In genomic region chr5:123139722-123140627, GRCm38 (mm10) we compare ENCODE assay signal across 9 mouse cellular contexts. TPM values are rescaled to one million over a fixed set of nuclear protein-coding genes. Genes with fewer than 3 reads are reported as not detected.
DNase-seq lines count a peak whose midpoint lies in the region; ATAC-seq and TF ChIP-seq lines count a peak whose summit lies in the region.
"Had no signal": no experiment of that assay in that cellular context is flagged by ENCODE, and none has a peak within 500 bp of the region (broad histone marks: within the 10 kb centered on the region; RNA-seq: fewer than 3 reads in every experiment).

No protein-coding gene starts in this region.

- under 1% methylated on average over 28 of the region's 28 CpGs for WGBS in forebrain, embryonic 10.5 days
- WGBS in intestine, embryonic 15.5 days: under 1% methylated on average over 28 of the region's 28 CpGs
- under 1% methylated on average over 28 of the region's 28 CpGs for WGBS in midbrain, embryonic 10.5 days

- H3K4me1 ChIP-seq in ES-Bruce4 (ENCODE audit: control insufficient read depth, insufficient read depth, low read length): peaks cover 1% of the 10 kb centered on the region
- peaks cover 73% of the 10 kb centered on the region for H3K4me1 ChIP-seq in forebrain, embryonic 10.5 days
- peaks cover 42% of the 10 kb centered on the region for H3K4me1 ChIP-seq in intestine, embryonic 15.5 days (replicated peaks)
- peaks cover 70% of the 10 kb centered on the region for H3K4me1 ChIP-seq in midbrain, embryonic 10.5 days

- DNase-seq in adrenal gland, adult 18-20 months (ENCODE audit: low spot score in 2 of 2): peak; percentile 35 to 44
- DNase-seq in adrenal gland, postnatal 25 days: no peak
- DNase-seq in forebrain, embryonic 10.5 days (ENCODE audit: extremely low spot score, low spot score): peak; percentile 50
- DNase-seq in midbrain, embryonic 10.5 days (ENCODE audit: low spot score): peak; percentile 47
- no peak for DNase-seq in urinary bladder, adult 2 months (ENCODE audit: low spot score)
- no peak for DNase-seq in spleen, adult 12 weeks (ENCODE audit: low spot score)

- H3K27me3 ChIP-seq in ES-Bruce4 (ENCODE audit: control insufficient read depth, insufficient read depth, low read length, poor library complexity, severe bottlenecking): no peaks in the 10 kb centered on the region
- H3K27me3 ChIP-seq in forebrain, embryonic 10.5 days (ENCODE audit: poor library complexity, severe bottlenecking): no peaks in the 10 kb centered on the region
- no peaks in the 10 kb centered on the region for H3K27me3 ChIP-seq in intestine, embryonic 15.5 days (replicated peaks)
- H3K27me3 ChIP-seq in midbrain, embryonic 10.5 days (ENCODE audit: low read depth, poor library complexity, severe bottlenecking): no peaks in the 10 kb centered on the region

- peak overlapping the region; percentile 93 for H3K4me2 ChIP-seq in intestine, embryonic 15.5 days (replicated peaks)

- no peak for ATAC-seq in intestine, embryonic 15.5 days

- no peak for TF ChIP-seq EP300 in ES-Bruce4 (IDR thresholded peaks at IDR 0.05; ENCODE audit: insufficient read depth, low read depth, low read length)

- H3K9ac ChIP-seq in ES-Bruce4 (ENCODE audit: low read depth, poor library complexity, severe bottlenecking): peak overlapping the region; percentile 95
- peak overlapping the region; percentile 98 for H3K9ac ChIP-seq in intestine, embryonic 15.5 days

- H3K27ac ChIP-seq in ES-Bruce4 (ENCODE audit: insufficient read depth, low read length): peak overlapping the region; percentile 87
- peak overlapping the region; percentile 100 for H3K27ac ChIP-seq in forebrain, embryonic 10.5 days
- H3K27ac ChIP-seq in intestine, embryonic 15.5 days: peak overlapping the region; percentile 100
- peak overlapping the region; percentile 100 for H3K27ac ChIP-seq in midbrain, embryonic 10.5 days (replicated peaks)

- no peak for TF ChIP-seq CTCF in ES-Bruce4 (IDR thresholded peaks at IDR 0.05; ENCODE audit: low read depth, low read length)

- H3K4me3 ChIP-seq in ES-Bruce4 (ENCODE audit: low read depth, low read length): peak overlapping the region; percentile 56
- H3K4me3 ChIP-seq in forebrain, embryonic 10.5 days: peak overlapping the region; percentile 98
- peak overlapping the region; percentile 62 for H3K4me3 ChIP-seq in intestine, embryonic 15.5 days (replicated peaks)
- peak overlapping the region; percentile 99 for H3K4me3 ChIP-seq in midbrain, embryonic 10.5 days

- no peaks in the 10 kb centered on the region for H3K9me3 ChIP-seq in ES-Bruce4 (replicated peaks; ENCODE audit: control insufficient read depth, insufficient read depth, low read length, poor library complexity, severe bottlenecking)
- no peaks in the 10 kb centered on the region for H3K9me3 ChIP-seq in forebrain, embryonic 10.5 days
- no peaks in the 10 kb centered on the region for H3K9me3 ChIP-seq in intestine, embryonic 15.5 days
- H3K9me3 ChIP-seq in midbrain, embryonic 10.5 days (replicated peaks): no peaks in the 10 kb centered on the region

- H3K36me3 ChIP-seq in ES-Bruce4 (ENCODE audit: control insufficient read depth, insufficient read depth, low read length, poor library complexity, severe bottlenecking): no peaks in the 10 kb centered on the region
- H3K36me3 ChIP-seq in forebrain, embryonic 10.5 days (replicated peaks): peaks cover 30% of the 10 kb centered on the region
- no peaks in the 10 kb centered on the region for H3K36me3 ChIP-seq in intestine, embryonic 15.5 days
- H3K36me3 ChIP-seq in midbrain, embryonic 10.5 days: peaks cover 32% of the 10 kb centered on the region

- no peak for TF ChIP-seq POLR2A in ES-Bruce4 (IDR thresholded peaks at IDR 0.05; ENCODE audit: insufficient read depth, low read length)

RNA-seq across cellular contexts. Expression of gene Setd1b, which starts 2.0 kb away (rescaled TPM):
- total RNA-seq in adrenal gland, adult 18-20 months (2021): 10 to 100 TPM; 19.1 to 25.8 TPM
- total RNA-seq in adrenal gland, postnatal 25 days (2021): 34.7 and 41.6 TPM in 2 replicates
- 8.6 and 11.3 TPM in 2 replicates for polyA plus RNA-seq in ES-Bruce4 (2011; ENCODE audit: insufficient read depth, insufficient read length, low read depth, missing spikeins)
- polyA plus RNA-seq in forebrain, embryonic 10.5 days (2016; fragmentation: Nextera tagmentation; extraction: Ambion mirVana): 7.6 and 8.1 TPM in 2 replicates
- 7.6 and 8.4 TPM in 2 replicates for polyA plus RNA-seq in intestine, embryonic 15.5 days (2015; fragmentation: Nextera tagmentation; extraction: Ambion mirVana)
- 7.4 and 7.9 TPM in 2 replicates for polyA plus RNA-seq in midbrain, embryonic 10.5 days (2016; fragmentation: Nextera tagmentation; extraction: Ambion mirVana)
- 3.1 and 10.4 TPM in 2 replicates for polyA plus RNA-seq in urinary bladder, adult 2 months (2012; rRNA removed)

RNA-seq across cellular contexts. Expression of gene Rhof, which starts 7.5 kb away (rescaled TPM):
- total RNA-seq in adrenal gland, adult 18-20 months (2021): 1 to 10 TPM in 1 of 2 experiments, under 1 TPM in 1; 0.66 to 1.2 TPM
- total RNA-seq in adrenal gland, postnatal 25 days (2021): 1.1 and 1.6 TPM in 2 replicates
- 1.6 and 2.0 TPM in 2 replicates for polyA plus RNA-seq in ES-Bruce4 (2011; ENCODE audit: insufficient read depth, insufficient read length, low read depth, missing spikeins)
- 1.2 and 1.5 TPM in 2 replicates for polyA plus RNA-seq in forebrain, embryonic 10.5 days (2016; fragmentation: Nextera tagmentation; extraction: Ambion mirVana)
- polyA plus RNA-seq in intestine, embryonic 15.5 days (2015; fragmentation: Nextera tagmentation; extraction: Ambion mirVana): 1.7 and 2.3 TPM in 2 replicates
- 1.4 and 1.9 TPM in 2 replicates for polyA plus RNA-seq in midbrain, embryonic 10.5 days (2016; fragmentation: Nextera tagmentation; extraction: Ambion mirVana)
- polyA plus RNA-seq in urinary bladder, adult 2 months (2012; rRNA removed): 1.6 and 1.8 TPM in 2 replicates

RNA-seq across cellular contexts. Expression of gene Psmd9, which starts 29.2 kb away (rescaled TPM):
- total RNA-seq in adrenal gland, adult 18-20 months (2021): 10 to 100 TPM; 20.7 to 21.1 TPM
- 26.8 and 30.8 TPM in 2 replicates for total RNA-seq in adrenal gland, postnatal 25 days (2021)
- polyA plus RNA-seq in ES-Bruce4 (2011; ENCODE audit: insufficient read depth, insufficient read length, low read depth, missing spikeins): 24.8 TPM in 2 replicates
- polyA plus RNA-seq in forebrain, embryonic 10.5 days (2016; fragmentation: Nextera tagmentation; extraction: Ambion mirVana): 80.5 and 84.6 TPM in 2 replicates
- 68.5 and 69.1 TPM in 2 replicates for polyA plus RNA-seq in intestine, embryonic 15.5 days (2015; fragmentation: Nextera tagmentation; extraction: Ambion mirVana)
- polyA plus RNA-seq in midbrain, embryonic 10.5 days (2016; fragmentation: Nextera tagmentation; extraction: Ambion mirVana): 75.7 and 78.5 TPM in 2 replicates
- polyA plus RNA-seq in urinary bladder, adult 2 months (2012; rRNA removed): 24.8 and 26.7 TPM in 2 replicates

RNA-seq across cellular contexts. Expression of gene Hpd, which starts 42.6 kb away (rescaled TPM):
- total RNA-seq in adrenal gland, adult 18-20 months (2021): 1 to 10 TPM; 1.2 to 3.6 TPM
- total RNA-seq in adrenal gland, postnatal 25 days (2021): 1.4 and 25.2 TPM in 2 replicates
- polyA plus RNA-seq in ES-Bruce4 (2011; ENCODE audit: insufficient read depth, insufficient read length, low read depth, missing spikeins): not detected in 2 replicates
- polyA plus RNA-seq in forebrain, embryonic 10.5 days (2016; fragmentation: Nextera tagmentation; extraction: Ambion mirVana): 0.31 TPM in 1 of 2 replicates, not detected in the other
- polyA plus RNA-seq in intestine, embryonic 15.5 days (2015; fragmentation: Nextera tagmentation; extraction: Ambion mirVana): 4.7 and 6.8 TPM in 2 replicates
- polyA plus RNA-seq in midbrain, embryonic 10.5 days (2016; fragmentation: Nextera tagmentation; extraction: Ambion mirVana): not detected in 2 replicates
- polyA plus RNA-seq in urinary bladder, adult 2 months (2012; rRNA removed): 0.27 and 0.45 TPM in 2 replicates
- total RNA-seq: hematopoietic stem cell, adult 5-6 weeks had no signal

Comparison
In these comparisons a context has a peak if more than half of its experiments do, and no peak if none do; other contexts are left out.
1. DNase-seq: peak in adrenal gland, adult 18-20 months (2 of 2), forebrain, embryonic 10.5 days (single experiment) and midbrain, embryonic 10.5 days (single experiment); none in adrenal gland, postnatal 25 days (single experiment), urinary bladder, adult 2 months (single experiment) and spleen, adult 12 weeks (single experiment).
2. Peak in every context shown above with its lines, with median percentiles within 50 percentile points of each other: H3K27ac ChIP-seq and H3K4me3 ChIP-seq.